Mouse (Mus musculus): ENCODE data around the gene 9530077C05Rik. TPM values are rescaled to one million over a fixed set of nuclear protein-coding genes. Genes with fewer than 3 reads are reported as not detected.
"Not testable (repeated sequence)": the region's sequence is repeated elsewhere in the genome, so short reads cannot be mapped to it uniquely, and the experiment has no call there.

Gene 9530077C05Rik
- polyA plus RNA-seq, 1 experiment from 2014 or later = 12.5 TPM

DNA sequence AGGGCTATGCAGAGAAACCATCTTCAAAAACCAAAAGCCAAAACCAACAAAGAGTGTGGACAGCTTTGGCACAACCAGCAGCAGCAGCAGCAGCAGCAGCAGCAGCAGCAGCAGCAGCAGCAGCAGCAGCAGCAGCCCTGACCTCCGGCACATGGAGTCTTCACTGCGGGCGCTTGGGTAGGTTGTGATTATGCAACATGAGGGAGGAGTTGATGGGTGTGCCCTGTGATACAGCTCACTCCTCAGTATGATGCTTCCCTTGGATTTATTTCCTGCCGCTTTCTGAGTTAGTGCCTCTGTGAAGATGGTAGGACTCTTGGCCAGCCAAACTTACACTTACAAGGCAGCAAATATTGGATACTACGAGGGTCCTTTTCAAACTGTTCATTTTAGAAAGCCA lies 35.9 kb downstream of the 9530077C05Rik start:
- Histone ChIP-seq H3K4me1 (replicated peaks; ENCODE audit: control insufficient read depth, insufficient read depth, low read length) (no peaks in the 10 kb centered on the region), H3K4me2 (ENCODE audit: low read length) (no peak overlapping the region), H3K27ac (ENCODE audit: low read length) (no peak overlapping the region), H3K9me3 (ENCODE audit: control insufficient read depth, low read length) (no peaks in the 10 kb centered on the region), H3K4me3 (replicated peaks; ENCODE audit: low read length) (no peak overlapping the region), H3K27me3 (replicated peaks; ENCODE audit: control insufficient read depth, insufficient read depth, low read length) (no peaks in the 10 kb centered on the region), H3K9ac (replicated peaks; ENCODE audit: low read depth, low read length) (no peak overlapping the region), H3K36me3 (ENCODE audit: control insufficient read depth, insufficient read depth) (peaks cover 33% of the 10 kb centered on the region)
- 88% methylated on average over 5 of the region's 5 CpGs for WGBS
- ATAC-seq = no peak

- WGBS = 83% methylated on average over 13 of the region's 13 CpGs
- no peak overlapping the region for H3K4me3 ChIP-seq (replicated peaks; ENCODE audit: low read length)
- H3K4me1 ChIP-seq (replicated peaks; ENCODE audit: control insufficient read depth, insufficient read depth, low read length) = no peaks in the 10 kb centered on the region
- no peak overlapping the region for H3K27ac ChIP-seq (ENCODE audit: low read length)
- H3K9me3 ChIP-seq (ENCODE audit: control insufficient read depth, low read length) = no peaks in the 10 kb centered on the region
- H3K36me3 ChIP-seq (ENCODE audit: control insufficient read depth, insufficient read depth) = peaks cover 38% of the 10 kb centered on the region
- H3K9ac ChIP-seq (replicated peaks; ENCODE audit: low read depth, low read length) = no peak overlapping the region
- ATAC-seq = no peak
- H3K27me3 ChIP-seq (replicated peaks; ENCODE audit: control insufficient read depth, insufficient read depth, low read length) = no peaks in the 10 kb centered on the region
- H3K4me2 ChIP-seq (ENCODE audit: low read length) = no peak overlapping the region
Measured at GRCm38 (mm10) chr9:22448420-22448819, 37.1 kb downstream of the 9530077C05Rik start.

GRCm38 (mm10) chr9:22449209-22449608 lies 37.9 kb downstream of the 9530077C05Rik start:
- no peak overlapping the region for H3K27ac ChIP-seq (ENCODE audit: low read length)
- no peaks in the 10 kb centered on the region for H3K4me1 ChIP-seq (replicated peaks; ENCODE audit: control insufficient read depth, insufficient read depth, low read length)
- ATAC-seq = no peak
- H3K4me3 ChIP-seq (replicated peaks; ENCODE audit: low read length) = no peak overlapping the region
- no peak overlapping the region for H3K9ac ChIP-seq (replicated peaks; ENCODE audit: low read depth, low read length)
- no peaks in the 10 kb centered on the region for H3K9me3 ChIP-seq (ENCODE audit: control insufficient read depth, low read length)
- no peak overlapping the region for H3K4me2 ChIP-seq (ENCODE audit: low read length)
- peaks cover 41% of the 10 kb centered on the region for H3K36me3 ChIP-seq (ENCODE audit: control insufficient read depth, insufficient read depth)
- 95% methylated on average over 6 of the region's 6 CpGs for WGBS
- no peaks in the 10 kb centered on the region for H3K27me3 ChIP-seq (replicated peaks; ENCODE audit: control insufficient read depth, insufficient read depth, low read length)

GRCm38 (mm10) chr9:22452697-22453096 lies 41.4 kb downstream of the 9530077C05Rik start:
- peaks cover 64% of the 10 kb centered on the region for H3K36me3 ChIP-seq (ENCODE audit: control insufficient read depth, insufficient read depth)
- no peak overlapping the region for H3K4me3 ChIP-seq (replicated peaks; ENCODE audit: low read length)
- no peak overlapping the region for H3K9ac ChIP-seq (replicated peaks; ENCODE audit: low read depth, low read length)
- H3K27ac ChIP-seq (ENCODE audit: low read length) = no peak overlapping the region
- 91% methylated on average over 10 of the region's 10 CpGs for WGBS
- H3K27me3 ChIP-seq (replicated peaks; ENCODE audit: control insufficient read depth, insufficient read depth, low read length) = no peaks in the 10 kb centered on the region
- no peaks in the 10 kb centered on the region for H3K4me1 ChIP-seq (replicated peaks; ENCODE audit: control insufficient read depth, insufficient read depth, low read length)
- H3K9me3 ChIP-seq (ENCODE audit: control insufficient read depth, low read length) = no peaks in the 10 kb centered on the region
- H3K4me2 ChIP-seq (ENCODE audit: low read length) = no peak overlapping the region
- ATAC-seq = no peak

DNA sequence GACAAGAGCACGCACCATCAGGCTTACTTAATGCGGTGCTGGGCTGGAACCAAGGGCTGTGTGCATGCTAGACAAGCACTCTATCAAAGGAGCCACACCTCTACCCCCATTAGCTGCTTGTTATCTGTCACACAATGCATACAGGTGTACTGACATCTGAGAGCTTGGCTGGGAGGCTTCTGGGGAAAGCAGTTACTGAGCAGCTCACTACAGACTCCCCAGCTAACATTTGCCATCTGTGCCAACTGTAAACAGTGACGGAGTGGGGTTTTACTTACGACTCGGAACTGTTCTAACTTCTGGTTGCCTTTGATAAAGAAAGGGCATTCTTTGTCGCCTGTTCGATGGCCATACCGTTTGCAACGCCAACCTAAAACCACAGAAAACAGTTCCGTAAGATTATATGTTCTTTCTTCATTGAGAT lies 42.2 kb downstream of the 9530077C05Rik start:
- Histone ChIP-seq H3K4me3 (replicated peaks; ENCODE audit: low read length) (no peak overlapping the region), H3K36me3 (ENCODE audit: control insufficient read depth, insufficient read depth) (peaks cover 59% of the 10 kb centered on the region), H3K4me2 (ENCODE audit: low read length) (no peak overlapping the region), H3K4me1 (replicated peaks; ENCODE audit: control insufficient read depth, insufficient read depth, low read length) (no peaks in the 10 kb centered on the region), H3K27ac (ENCODE audit: low read length) (no peak overlapping the region), H3K9me3 (ENCODE audit: control insufficient read depth, low read length) (no peaks in the 10 kb centered on the region), H3K27me3 (replicated peaks; ENCODE audit: control insufficient read depth, insufficient read depth, low read length) (no peaks in the 10 kb centered on the region), H3K9ac (replicated peaks; ENCODE audit: low read depth, low read length) (no peak overlapping the region)
- 91% methylated on average over 10 of the region's 10 CpGs for WGBS
- ATAC-seq = no peak

GRCm38 (mm10) chr9:22453990-22454389 lies 42.7 kb downstream of the 9530077C05Rik start, which contains the start of gene Gm17545:
TSS of gene Gm17545 (plus strand) at chr9:22454290.
- not testable (repeated sequence) for ATAC-seq
- 96% methylated on average over 8 of the region's 8 CpGs for WGBS
- H3K36me3 ChIP-seq (ENCODE audit: control insufficient read depth, insufficient read depth) = peaks cover 56% of the 10 kb centered on the region

GRCm38 (mm10) chr9:22455041-22455440 lies 43.7 kb downstream of the 9530077C05Rik start:
- Histone ChIP-seq H3K4me2 (ENCODE audit: low read length) (no peak overlapping the region), H3K4me3 (replicated peaks; ENCODE audit: low read length) (no peak overlapping the region), H3K27me3 (replicated peaks; ENCODE audit: control insufficient read depth, insufficient read depth, low read length) (no peaks in the 10 kb centered on the region), H3K36me3 (ENCODE audit: control insufficient read depth, insufficient read depth) (peaks cover 53% of the 10 kb centered on the region), H3K9ac (replicated peaks; ENCODE audit: low read depth, low read length) (no peak overlapping the region), H3K9me3 (ENCODE audit: control insufficient read depth, low read length) (no peaks in the 10 kb centered on the region), H3K4me1 (replicated peaks; ENCODE audit: control insufficient read depth, insufficient read depth, low read length) (no peaks in the 10 kb centered on the region), H3K27ac (ENCODE audit: low read length) (no peak overlapping the region)
- no peak for ATAC-seq

More at GRCm38 (mm10) chr9:22453990-22454389, 42.7 kb downstream of the 9530077C05Rik start, which contains the start of gene Gm17545:
- H3K9ac ChIP-seq (replicated peaks; ENCODE audit: low read depth, low read length); H3K27ac ChIP-seq (ENCODE audit: low read length); H3K9me3 ChIP-seq (ENCODE audit: control insufficient read depth, low read length); H3K4me3 ChIP-seq (replicated peaks; ENCODE audit: low read length); H3K27me3 ChIP-seq (replicated peaks; ENCODE audit: control insufficient read depth, insufficient read depth, low read length); H3K4me2 ChIP-seq (ENCODE audit: low read length); H3K4me1 ChIP-seq (replicated peaks; ENCODE audit: control insufficient read depth, insufficient read depth, low read length): not testable (repeated sequence)

GRCm38 (mm10) chr9:22457142-22457835 lies 46.0 kb downstream of the 9530077C05Rik start:
- peaks cover 39% of the 10 kb centered on the region for H3K36me3 ChIP-seq (ENCODE audit: control insufficient read depth, insufficient read depth)

GRCm38 (mm10) chr9:22461946-22462345 lies 50.6 kb downstream of the 9530077C05Rik start:
- H3K4me3 ChIP-seq (replicated peaks; ENCODE audit: low read length) = no peak overlapping the region
- no peak overlapping the region for H3K9ac ChIP-seq (replicated peaks; ENCODE audit: low read depth, low read length)
- H3K4me1 ChIP-seq (replicated peaks; ENCODE audit: control insufficient read depth, insufficient read depth, low read length) = 0 out of 2 replicates have a peak, but pooled peaks cover 5% of the 10 kb centered on the region
- H3K4me2 ChIP-seq (ENCODE audit: low read length) = no peak overlapping the region
- H3K27ac ChIP-seq (ENCODE audit: low read length) = no peak overlapping the region
- 72% methylated on average over 3 of the region's 3 CpGs for WGBS
- no peaks in the 10 kb centered on the region for H3K27me3 ChIP-seq (replicated peaks; ENCODE audit: control insufficient read depth, insufficient read depth, low read length)
- H3K36me3 ChIP-seq (ENCODE audit: control insufficient read depth, insufficient read depth) = peaks cover 8% of the 10 kb centered on the region
- no peak for ATAC-seq
- H3K9me3 ChIP-seq (ENCODE audit: control insufficient read depth, low read length) = no peaks in the 10 kb centered on the region

More at GRCm38 (mm10) chr9:22457142-22457835, 46.0 kb downstream of the 9530077C05Rik start:
- H3K4me3 ChIP-seq (replicated peaks; ENCODE audit: low read length) = no peak overlapping the region
- 92% methylated on average over 11 of the region's 11 CpGs for WGBS
- no peak for ATAC-seq
- no peak overlapping the region for H3K27ac ChIP-seq (ENCODE audit: low read length)
- H3K27me3 ChIP-seq (replicated peaks; ENCODE audit: control insufficient read depth, insufficient read depth, low read length) = no peaks in the 10 kb centered on the region
- H3K4me2 ChIP-seq (ENCODE audit: low read length) = no peak overlapping the region
- no peaks in the 10 kb centered on the region for H3K9me3 ChIP-seq (ENCODE audit: control insufficient read depth, low read length)
- no peak overlapping the region for H3K9ac ChIP-seq (replicated peaks; ENCODE audit: low read depth, low read length)
- 0 out of 2 replicates have a peak, but pooled peaks cover 2% of the 10 kb centered on the region for H3K4me1 ChIP-seq (replicated peaks; ENCODE audit: control insufficient read depth, insufficient read depth, low read length)
